In genomic region chr2:18055929-18056785, GRCm38 (mm10) we compare ENCODE assay signal across 8 mouse cellular contexts. TPM values are rescaled to one million over a fixed set of nuclear protein-coding genes. Genes with fewer than 3 reads are reported as not detected.
A peak's percentile ranks its signal among the peaks of the same experiment; 100 is the strongest.
DNase-seq lines count a peak whose midpoint lies in the region; ATAC-seq and TF ChIP-seq lines count a peak whose summit lies in the region.

No protein-coding gene starts in this region.

- no peaks in the 10 kb centered on the region for H3K4me1 ChIP-seq in hindbrain, postnatal 0 days (ENCODE audit: insufficient read depth, low read length)
- H3K4me1 ChIP-seq in megakaryocyte, embryonic 14.5 days, result peaks cover 16% of the 10 kb centered on the region; the same call in 1 of the 2 replicates

- peak overlapping the region; percentile 69 for H3K4me3 ChIP-seq in hindbrain, postnatal 0 days (ENCODE audit: low read length)
- peak overlapping the region; percentile 98 for H3K4me3 ChIP-seq in megakaryocyte, embryonic 14.5 days (replicated peaks)

- peak overlapping the region; percentile 95 for H3K4me2 ChIP-seq in hindbrain, postnatal 0 days (ENCODE audit: low read depth, low read length)

- peak; percentile 97 for DNase-seq in ZHBTc4 (ENCODE audit: low read depth, low spot score)
- peak; percentile 95 to 97 for DNase-seq in cerebellum, postnatal 14 days
- DNase-seq in frontal cortex, postnatal 36 days (ENCODE audit: low spot score in 2 of 2), result peak; percentile 84 to 87
- DNase-seq in hindbrain, postnatal 0 days (ENCODE audit: low spot score), result no peak
- DNase-seq in left cerebral cortex, postnatal 10 days (ENCODE audit: extremely low spot score in 1 of 2, low spot score in 2 of 2), result peak; percentile 83 to 97
- DNase-seq in right cerebral cortex, postnatal 10 days (ENCODE audit: low spot score in 2 of 2), result peak; percentile 93
- peak; percentile 97 for DNase-seq in urinary bladder, postnatal 14 days (ENCODE audit: low spot score)

- 1% methylated on average over 47 of the region's 66 CpGs for WGBS in hindbrain, postnatal 0 days

- H3K27ac ChIP-seq in hindbrain, postnatal 0 days, result peak overlapping the region; percentile 98

- TF ChIP-seq CTCF in hindbrain, postnatal 0 days (IDR thresholded peaks at IDR 0.05; ENCODE audit: low read depth), result no peak

- H3K27me3 ChIP-seq in hindbrain, postnatal 0 days (ENCODE audit: insufficient read depth, low read length), result no peaks in the 10 kb centered on the region
- H3K27me3 ChIP-seq in megakaryocyte, embryonic 14.5 days (replicated peaks), result no peaks in the 10 kb centered on the region

- H3K36me3 ChIP-seq in hindbrain, postnatal 0 days (ENCODE audit: insufficient read depth, low read length), result no peaks in the 10 kb centered on the region
- H3K36me3 ChIP-seq in megakaryocyte, embryonic 14.5 days (replicated peaks; ENCODE audit: low read length), result no peaks in the 10 kb centered on the region

- H3K9me3 ChIP-seq in hindbrain, postnatal 0 days (ENCODE audit: low read length), result no peaks in the 10 kb centered on the region
- no peaks in the 10 kb centered on the region for H3K9me3 ChIP-seq in megakaryocyte, embryonic 14.5 days

- peak overlapping the region; percentile 83 for H3K9ac ChIP-seq in hindbrain, postnatal 0 days (replicated peaks; ENCODE audit: low read length)

- ATAC-seq in hindbrain, postnatal 0 days, result peak; percentile 93

- intact Hi-C loops in left cerebral cortex, postnatal 10 days (cut with DNase I), result loop anchor here (10.0 kb wide), 1 partner anchor 619 kb away; the partner anchor contains the start of genes Bmi1 and Commd3

RNA-seq across cellular contexts. Expression of gene Mllt10, which starts 1.1 kb away (rescaled TPM):
- total RNA-seq in hindbrain, postnatal 0 days (2014; rRNA removed), result 20.1 and 25.6 TPM in 2 replicates
- polyA plus RNA-seq in hindbrain, postnatal 0 days (2015; fragmentation: Nextera tagmentation; extraction: Ambion mirVana), result 30.0 and 34.6 TPM in 2 replicates
- total RNA-seq in left cerebral cortex, postnatal 10 days (2021), result 10 to 100 TPM; 40.2 to 41.9 TPM
- polyA plus RNA-seq in megakaryocyte, embryonic 14.5 days (2012; ENCODE audit: insufficient read depth, low replicate concordance), result 5.1 and 28.3 TPM in 2 replicates

RNA-seq across cellular contexts. Expression of gene Skida1, which starts 7.3 kb away (rescaled TPM):
- 14.1 and 22.7 TPM in 2 replicates for total RNA-seq in hindbrain, postnatal 0 days (2014; rRNA removed)
- polyA plus RNA-seq in hindbrain, postnatal 0 days (2015; fragmentation: Nextera tagmentation; extraction: Ambion mirVana), result 4.4 and 5.0 TPM in 2 replicates
- total RNA-seq in left cerebral cortex, postnatal 10 days (2021), result 1 to 10 TPM; 6.7 to 8.2 TPM
- polyA plus RNA-seq in megakaryocyte, embryonic 14.5 days (2012; ENCODE audit: insufficient read depth, low replicate concordance), result 0.04 and 1.8 TPM in 2 replicates

RNA-seq across cellular contexts. Expression of gene A930004D18Rik, which starts 18.6 kb away (rescaled TPM):
- total RNA-seq in hindbrain, postnatal 0 days (2014; rRNA removed), result 2.3 and 3.7 TPM in 2 replicates
- polyA plus RNA-seq in hindbrain, postnatal 0 days (2015; fragmentation: Nextera tagmentation; extraction: Ambion mirVana), result 9.0 and 9.9 TPM in 2 replicates
- 1 to 10 TPM; 2.5 to 2.7 TPM for total RNA-seq in left cerebral cortex, postnatal 10 days (2021)
- 0.12 and 1.7 TPM in 2 replicates for polyA plus RNA-seq in megakaryocyte, embryonic 14.5 days (2012; ENCODE audit: insufficient read depth, low replicate concordance)

RNA-seq across cellular contexts. Expression of gene H2al2a, which starts 59.4 kb away (rescaled TPM):
- total RNA-seq in hindbrain, postnatal 0 days (2014; rRNA removed), result not detected in 2 replicates
- polyA plus RNA-seq in hindbrain, postnatal 0 days (2015; fragmentation: Nextera tagmentation; extraction: Ambion mirVana), result not detected in 2 replicates
- not detected for total RNA-seq in left cerebral cortex, postnatal 10 days (2021)
- polyA plus RNA-seq in megakaryocyte, embryonic 14.5 days (2012; ENCODE audit: insufficient read depth, low replicate concordance), result not detected in 2 replicates
